Mouse (Mus musculus) liver, embryonic 18 days (tissue): ENCODE measurements around the gene Phf20. TPM values are rescaled to one million over a fixed set of nuclear protein-coding genes. Genes with fewer than 3 reads are reported as not detected.

Experiments
- polyA plus RNA-seq: library from polyadenylated mRNA; depleted of rRNA; stranded (reverse); fragments of >200 nt; gene quantifications from 2 replicates; pipeline ENCODE4 v1.2.3, GENCODE M21; 2012; rRNA removed

Phf20 gene
- polyA plus RNA-seq = 2.4 and 3.0 TPM in 2 replicates

DNA sequence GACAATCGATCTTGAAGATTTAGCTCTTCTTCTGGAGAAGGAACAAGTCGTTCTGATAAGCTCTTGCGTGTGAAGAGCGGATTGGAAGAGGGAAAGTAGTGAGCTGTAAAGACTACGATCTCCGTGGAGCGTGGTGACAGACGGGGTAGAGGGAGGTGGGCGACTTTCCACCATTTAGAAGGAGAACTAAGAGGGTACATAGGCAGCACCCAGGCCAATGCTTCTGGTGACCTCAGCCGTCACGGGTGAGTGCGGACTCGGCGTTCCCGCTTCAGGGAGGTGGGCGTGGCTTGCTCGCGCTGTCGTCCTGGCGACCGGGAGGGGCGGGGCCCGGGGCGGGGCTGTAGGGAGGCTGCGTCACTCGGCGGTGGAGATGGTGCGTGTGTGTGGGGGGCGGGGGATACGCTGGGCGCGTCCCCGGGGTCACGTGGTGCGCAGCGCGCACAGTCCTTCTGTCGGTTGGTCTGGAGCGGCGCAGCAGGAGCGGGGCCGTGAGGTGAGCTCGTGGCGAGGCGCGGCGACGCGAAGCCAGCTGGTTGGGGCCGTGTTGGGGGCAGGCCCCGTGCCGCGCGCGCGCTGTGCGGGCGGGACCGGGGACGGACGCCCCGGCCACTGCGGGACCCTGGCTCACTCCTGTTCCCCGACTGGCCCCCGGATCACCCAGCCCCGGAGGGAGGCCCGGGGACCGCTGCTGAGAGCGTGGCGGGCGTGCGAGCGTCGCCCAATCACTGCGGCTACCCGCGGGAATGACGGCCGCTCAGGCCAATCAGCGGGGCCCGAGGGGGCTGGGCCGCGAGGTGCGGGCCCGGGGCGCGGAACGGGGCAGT is at the start of gene Phf20:
Phf20 (plus strand) TSS at position 165 of the 827 bp plus-strand sequence.

GRCm38 (mm10) chr2:156180094-156180821 is 16.0 kb upstream of the Phf20 start, which contains the start of gene Rbm39:
Rbm39 (minus strand) TSS chr2:156180238.

GRCm38 (mm10) chr2:156312297-156312897 is 116.1 kb downstream of the Phf20 start, which contains the start of the genes Cnbd2 and Scand1:
Cnbd2 (plus strand) TSS chr2:156312299.
Scand1 (minus strand) TSS chr2:156312704.

Other genes with a start within 250 kb of the Phf20 start
- gene Cep250, start 240.0 kb upstream of the Phf20 start, polyA plus RNA-seq = 4.7 and 5.3 TPM in 2 replicates
- 2.0 and 2.2 TPM in 2 replicates for gene 6430550D23Rik, start 188.5 kb upstream of the Phf20 start, polyA plus RNA-seq
- 76.4 and 78.4 TPM in 2 replicates for gene Ergic3, start 188.4 kb upstream of the Phf20 start, polyA plus RNA-seq
- 0.02 TPM in 1 of 2 replicates, not detected in the other for gene Fer1l4, start 143.5 kb upstream of the Phf20 start, polyA plus RNA-seq
- 0.74 and 1.1 TPM in 2 replicates for gene Spag4, start 131.3 kb upstream of the Phf20 start, polyA plus RNA-seq
- gene Cpne1, start 84.5 kb upstream of the Phf20 start, polyA plus RNA-seq = 13.5 and 15.5 TPM in 2 replicates
- 2.6 and 3.1 TPM in 2 replicates for gene Rbm12, start 84.5 kb upstream of the Phf20 start, polyA plus RNA-seq
- 1.8 and 2.0 TPM in 2 replicates for gene Gm28036, start 69.4 kb upstream of the Phf20 start, polyA plus RNA-seq
- 211 and 226 TPM in 2 replicates for gene Romo1, start 52.4 kb upstream of the Phf20 start, polyA plus RNA-seq
- 38.9 and 45.3 TPM in 2 replicates for gene Nfs1, start 52.3 kb upstream of the Phf20 start, polyA plus RNA-seq
- 74.7 and 78.9 TPM in 2 replicates for gene Rbm39, start 16.2 kb upstream of the Phf20 start, polyA plus RNA-seq
- 0.47 and 0.53 TPM in 2 replicates for gene Cnbd2, start 115.8 kb downstream of the Phf20 start, polyA plus RNA-seq
- gene Scand1, start 116.2 kb downstream of the Phf20 start, polyA plus RNA-seq = 43.8 and 49.5 TPM in 2 replicates
- gene Epb41l1, start 224.4 kb downstream of the Phf20 start, polyA plus RNA-seq = 2.8 and 3.2 TPM in 2 replicates